Mouse (Mus musculus): ENCODE results near the gene Eva1c. TPM values are rescaled to one million over a fixed set of nuclear protein-coding genes. Genes with fewer than 3 reads are reported as not detected.
"Not testable (repeated sequence)": the region's sequence is repeated elsewhere in the genome, so short reads cannot be mapped to it uniquely, and the experiment has no call there.

Gene Eva1c
- polyA plus RNA-seq, 1 experiment: not detected

DNA sequence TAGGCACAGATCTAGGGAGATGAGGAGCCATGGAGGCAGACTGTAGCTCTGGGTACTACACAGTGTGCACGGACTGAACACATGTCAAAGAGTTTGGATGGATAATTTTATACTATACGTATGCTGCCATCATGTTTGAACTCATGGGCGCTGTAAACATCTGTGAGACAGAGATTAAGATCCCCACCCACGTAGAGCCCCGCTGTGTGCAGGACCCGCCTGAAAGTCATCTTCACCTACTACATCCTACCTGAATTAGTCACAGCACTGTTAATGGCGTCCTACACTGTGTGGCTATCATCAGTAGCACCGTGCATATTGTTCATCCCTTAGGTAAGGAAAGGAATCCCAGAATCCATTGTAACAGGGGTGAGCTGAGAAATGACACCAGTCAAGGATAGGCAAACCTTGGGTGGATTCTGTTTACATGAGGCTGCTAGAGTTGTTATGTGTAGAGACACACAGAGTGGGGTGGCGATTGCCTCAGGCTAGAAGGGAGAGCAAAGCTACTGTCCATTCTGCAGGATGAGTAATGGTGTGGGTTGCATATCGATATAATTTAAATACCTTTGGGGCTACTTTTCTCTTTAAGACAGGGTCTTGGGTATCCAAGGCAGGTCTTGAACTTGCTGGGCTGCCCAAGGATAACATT, 4.1 kb upstream of the Eva1c start:
- peaks cover 45% of the 10 kb centered on the region for H3K27me3 ChIP-seq (replicated peaks)
- H3K4me1 ChIP-seq: peaks cover 4% of the 10 kb centered on the region; the same call in 1 of the 2 replicates
- no peak for TF ChIP-seq FLI1 (IDR thresholded peaks at IDR 0.05; ENCODE audit: low read length)
- no peak for TF ChIP-seq GATA1 (IDR thresholded peaks at IDR 0.05; ENCODE audit: borderline replicate concordance, low read length)
- H3K36me3 ChIP-seq (replicated peaks; ENCODE audit: low read length): no peaks in the 10 kb centered on the region
- H3K4me3 ChIP-seq (replicated peaks): no peak overlapping the region
- no peaks in the 10 kb centered on the region for H3K9me3 ChIP-seq

DNA sequence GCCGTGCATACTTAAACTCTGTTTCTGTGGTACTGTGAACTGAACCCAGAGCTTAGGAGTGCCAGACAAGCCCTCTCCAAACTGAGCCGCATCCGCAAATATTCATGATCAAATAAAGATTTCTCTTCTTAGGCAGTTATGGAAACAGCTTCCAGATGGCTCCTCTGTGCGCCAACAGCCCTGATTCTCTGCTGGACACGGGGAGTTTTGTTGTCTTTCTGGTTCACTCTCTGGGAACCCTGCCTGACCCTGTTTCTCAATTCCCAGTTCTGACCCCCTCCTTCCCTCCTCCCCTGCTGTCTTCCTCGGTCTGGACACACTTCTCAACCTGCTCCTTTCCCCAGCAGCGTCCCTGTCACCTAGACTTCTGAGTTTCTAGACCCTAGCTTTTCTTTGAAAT, 3.5 kb upstream of the Eva1c start:
- Histone ChIP-seq H3K27me3 (replicated peaks) (peaks cover 49% of the 10 kb centered on the region), H3K4me1 (peaks cover 4% of the 10 kb centered on the region; the same call in 1 of the 2 replicates), H3K9me3 (no peaks in the 10 kb centered on the region), H3K36me3 (replicated peaks; ENCODE audit: low read length) (no peaks in the 10 kb centered on the region), H3K4me3 (replicated peaks) (no peak overlapping the region)
- TF ChIP-seq FLI1 (IDR thresholded peaks at IDR 0.05; ENCODE audit: low read length): no peak
- TF ChIP-seq GATA1 (IDR thresholded peaks at IDR 0.05; ENCODE audit: borderline replicate concordance, low read length): no peak

DNA sequence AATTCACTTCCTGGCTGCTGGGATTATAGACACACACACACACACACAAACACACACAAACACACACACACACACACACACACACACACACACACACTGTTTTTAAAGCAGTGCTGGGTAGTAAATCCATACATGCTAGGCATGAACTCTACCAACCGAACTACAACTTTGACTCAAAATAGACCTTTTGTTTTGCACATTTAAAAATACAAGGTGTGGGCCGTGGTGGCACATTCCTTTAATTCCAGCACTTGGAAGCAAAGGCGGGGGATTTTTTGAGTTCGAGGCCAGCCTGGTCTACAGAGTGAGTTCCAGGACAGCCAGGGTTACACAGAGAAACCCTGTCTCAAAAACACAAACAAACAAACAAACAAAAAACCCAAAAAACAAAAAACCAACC, 2.5 kb upstream of the Eva1c start:
- peaks cover 57% of the 10 kb centered on the region for H3K27me3 ChIP-seq (replicated peaks)
- not testable (repeated sequence) for H3K4me1 ChIP-seq; H3K36me3 ChIP-seq (replicated peaks; ENCODE audit: low read length); H3K9me3 ChIP-seq; H3K4me3 ChIP-seq (replicated peaks)

DNA sequence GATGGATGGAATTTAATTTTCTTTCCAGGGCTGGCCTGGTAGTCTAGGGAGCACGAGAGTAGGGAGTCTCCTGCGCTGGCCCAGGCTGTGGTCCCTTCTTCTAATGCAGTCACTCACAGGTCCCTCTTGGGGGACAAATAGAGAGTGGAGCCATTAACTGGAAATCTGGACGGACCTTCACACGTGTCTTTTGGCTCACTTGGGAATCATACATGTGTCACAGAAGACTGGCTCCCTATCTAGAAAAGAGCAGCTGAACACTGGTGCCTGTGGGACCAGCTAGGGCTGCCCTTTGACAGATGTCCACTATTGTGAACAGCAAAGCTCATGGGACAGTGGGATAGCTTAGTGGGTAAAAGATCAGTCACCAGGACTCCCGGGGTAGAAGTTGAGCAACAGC, 478 bp upstream of the Eva1c start:
- Histone ChIP-seq H3K36me3 (replicated peaks; ENCODE audit: low read length) (no peaks in the 10 kb centered on the region), H3K4me1 (peaks cover 20% of the 10 kb centered on the region), H3K9me3 (peaks cover 6% of the 10 kb centered on the region), H3K27me3 (replicated peaks) (peaks cover 66% of the 10 kb centered on the region), H3K4me3 (replicated peaks) (no peak overlapping the region)
- TF ChIP-seq GATA1 (IDR thresholded peaks at IDR 0.05; ENCODE audit: borderline replicate concordance, low read length) (no peak), FLI1 (IDR thresholded peaks at IDR 0.05; ENCODE audit: low read length) (no peak)

DNA sequence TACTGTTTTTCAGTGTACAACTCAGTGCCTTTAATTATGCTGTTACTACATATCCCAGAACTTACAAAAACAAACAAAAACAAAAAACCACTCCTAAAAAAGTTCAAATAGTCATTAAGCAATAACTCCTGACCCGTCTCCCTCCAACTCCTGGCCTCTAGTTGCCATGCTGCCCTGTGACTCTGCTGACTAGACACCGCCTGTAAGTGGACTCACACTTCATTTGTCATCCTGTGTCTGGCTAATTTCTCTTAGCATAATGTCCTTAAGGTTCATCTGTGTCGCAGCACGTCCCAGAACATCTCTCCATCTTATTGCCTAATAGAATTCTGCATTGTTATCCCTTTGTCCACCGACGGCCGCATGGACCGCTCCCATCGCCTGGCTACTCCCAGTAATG, 979 bp downstream of the Eva1c start:
- peaks cover 6% of the 10 kb centered on the region for H3K9me3 ChIP-seq
- H3K4me1 ChIP-seq: peaks cover 27% of the 10 kb centered on the region
- no peak overlapping the region for H3K4me3 ChIP-seq (replicated peaks)
- H3K36me3 ChIP-seq (replicated peaks; ENCODE audit: low read length): no peaks in the 10 kb centered on the region
- no peak for TF ChIP-seq FLI1 (IDR thresholded peaks at IDR 0.05; ENCODE audit: low read length)
- no peak for TF ChIP-seq GATA1 (IDR thresholded peaks at IDR 0.05; ENCODE audit: borderline replicate concordance, low read length)
- peaks cover 71% of the 10 kb centered on the region for H3K27me3 ChIP-seq (replicated peaks)

DNA sequence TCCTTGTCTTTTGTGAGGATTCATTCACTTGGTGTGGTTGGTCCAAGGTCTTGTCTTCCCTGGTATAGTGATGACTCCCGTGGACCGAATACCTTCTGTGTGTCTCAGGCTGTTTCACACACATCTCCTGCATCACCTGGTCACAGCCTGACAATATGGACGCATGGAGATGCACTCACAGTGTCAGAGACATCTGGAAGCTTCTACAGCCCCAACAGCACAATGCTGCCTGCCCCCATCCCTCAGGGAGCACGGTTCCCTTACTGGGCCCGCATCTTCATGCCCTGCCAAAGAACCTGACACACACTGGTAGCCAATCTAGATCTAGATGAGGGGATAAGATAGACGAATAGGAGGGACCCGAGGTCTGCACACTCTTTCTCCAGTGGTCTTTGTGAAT, 2.6 kb downstream of the Eva1c start:
- H3K9me3 ChIP-seq: peaks cover 6% of the 10 kb centered on the region
- H3K27me3 ChIP-seq (replicated peaks): peaks cover 78% of the 10 kb centered on the region
- no peak for TF ChIP-seq GATA1 (IDR thresholded peaks at IDR 0.05; ENCODE audit: borderline replicate concordance, low read length)
- no peak for TF ChIP-seq FLI1 (IDR thresholded peaks at IDR 0.05; ENCODE audit: low read length)
- peaks cover 27% of the 10 kb centered on the region for H3K4me1 ChIP-seq
- H3K36me3 ChIP-seq (replicated peaks; ENCODE audit: low read length): no peaks in the 10 kb centered on the region
- no peak overlapping the region for H3K4me3 ChIP-seq (replicated peaks)

DNA sequence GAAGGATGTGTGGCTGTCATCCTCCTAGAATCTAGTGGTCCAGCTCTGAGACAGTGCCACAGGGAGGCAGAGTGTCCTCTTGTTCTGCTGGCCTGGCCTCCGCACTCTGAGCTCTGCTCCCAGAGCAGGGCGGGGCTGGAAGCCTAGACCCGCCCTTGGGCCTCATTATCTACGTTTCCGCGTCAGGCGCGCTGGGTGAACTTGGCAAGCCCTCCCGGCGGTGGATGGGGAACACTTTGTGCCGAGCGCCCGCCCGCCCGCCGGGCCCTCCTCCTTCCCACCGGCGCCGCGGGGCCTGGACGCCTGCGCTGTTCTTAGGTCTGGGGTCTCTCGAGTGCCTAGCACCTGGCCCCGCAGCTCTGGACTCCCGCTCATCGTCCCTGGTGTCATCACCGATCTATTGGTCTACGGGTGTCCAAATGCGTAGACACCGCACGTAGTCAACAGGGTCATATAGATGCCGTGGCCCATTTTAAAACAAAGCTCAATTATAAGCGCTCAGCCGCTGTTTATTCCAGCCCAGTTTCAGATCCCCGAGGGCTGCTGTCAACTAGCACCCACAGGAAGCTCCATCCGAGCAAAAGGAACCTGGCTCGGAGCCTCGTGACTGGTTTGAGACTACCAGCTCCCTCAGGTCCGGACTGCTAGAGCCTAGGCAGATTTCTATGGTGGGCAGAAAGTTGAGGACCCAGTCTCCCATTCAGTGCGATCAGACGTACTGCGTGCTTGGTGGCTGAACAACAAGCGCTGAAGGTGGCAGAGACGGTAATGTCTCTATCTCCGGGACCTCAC, 3.6 kb downstream of the Eva1c start:
- TF ChIP-seq FLI1 (IDR thresholded peaks at IDR 0.05; ENCODE audit: low read length) (no peak), GATA1 (IDR thresholded peaks at IDR 0.05; ENCODE audit: borderline replicate concordance, low read length) (no peak)
- H3K4me3 ChIP-seq (replicated peaks): peak overlapping the region; percentile 92
- peaks cover 81% of the 10 kb centered on the region for H3K27me3 ChIP-seq (replicated peaks)

DNA sequence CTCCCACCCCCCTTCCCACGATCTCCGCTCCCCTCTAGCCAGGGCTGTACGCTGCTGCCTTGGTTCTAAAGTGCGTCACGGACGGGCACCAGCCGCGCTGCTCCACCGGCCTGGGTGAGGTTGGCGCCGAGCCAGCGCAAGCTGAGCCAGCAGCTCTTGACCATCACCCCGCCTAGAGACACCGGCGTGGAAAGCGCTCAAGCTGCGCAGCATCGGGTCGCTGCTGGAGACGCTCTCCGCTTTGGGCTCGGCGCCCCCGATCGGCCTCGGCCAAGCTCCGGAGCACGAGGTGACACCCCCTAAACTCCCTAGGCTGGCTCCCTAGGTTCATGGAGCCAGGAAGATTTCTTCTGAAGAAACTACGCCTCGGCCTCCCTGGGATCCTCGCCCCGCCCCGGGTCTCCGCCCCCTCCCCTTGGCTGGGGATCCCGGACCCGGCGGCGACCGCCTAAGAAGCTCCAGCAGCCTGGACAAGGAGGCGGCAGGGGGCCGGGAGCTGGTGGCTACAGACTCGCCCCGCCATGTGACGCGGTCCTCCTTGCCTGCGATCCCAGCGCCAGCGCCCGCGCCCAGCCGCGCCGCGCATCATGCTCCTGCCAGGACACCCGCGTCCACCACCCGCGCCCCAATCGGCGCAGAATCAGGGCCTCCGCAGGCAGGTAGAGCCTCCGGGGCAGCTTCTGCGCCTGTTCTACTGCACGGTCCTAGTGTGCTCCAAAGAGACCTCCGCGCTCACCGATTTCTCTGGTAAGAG, 4.3 kb downstream of the Eva1c start:
- Histone ChIP-seq H3K27me3 (replicated peaks) (peaks cover 81% of the 10 kb centered on the region), H3K36me3 (replicated peaks; ENCODE audit: low read length) (no peaks in the 10 kb centered on the region), H3K9me3 (peaks cover 6% of the 10 kb centered on the region), H3K4me3 (replicated peaks) (peak overlapping the region; percentile 92), H3K4me1 (peaks cover 25% of the 10 kb centered on the region)
- TF ChIP-seq GATA1 (IDR thresholded peaks at IDR 0.05; ENCODE audit: borderline replicate concordance, low read length) (no peak), FLI1 (IDR thresholded peaks at IDR 0.05; ENCODE audit: low read length) (no peak)

More for the DNA sequence above, 3.6 kb downstream of the Eva1c start:
- H3K9me3 ChIP-seq: peaks cover 6% of the 10 kb centered on the region
- H3K36me3 ChIP-seq (replicated peaks; ENCODE audit: low read length): no peaks in the 10 kb centered on the region
- peaks cover 27% of the 10 kb centered on the region for H3K4me1 ChIP-seq

DNA sequence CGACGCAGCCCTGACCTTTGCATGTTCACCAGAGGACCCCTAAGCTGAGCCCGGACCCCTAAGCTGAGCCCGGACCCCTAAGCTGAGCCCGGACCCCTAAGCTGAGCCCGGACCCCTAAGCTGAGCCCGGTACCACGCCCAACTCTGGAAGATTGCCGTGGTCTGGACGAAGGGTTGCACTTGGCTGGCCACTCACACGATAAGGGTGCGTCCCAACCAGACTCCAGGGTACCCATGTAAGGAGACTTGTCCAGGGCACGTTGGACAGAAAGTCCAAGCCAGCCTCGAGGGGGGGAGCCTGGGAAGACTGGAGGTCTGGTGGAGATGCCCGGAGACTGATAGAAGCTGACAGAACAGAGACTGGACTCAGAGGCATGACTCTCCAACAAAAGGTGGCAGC, 5.2 kb downstream of the Eva1c start:
- Histone ChIP-seq H3K27me3 (replicated peaks) (peaks cover 83% of the 10 kb centered on the region), H3K4me3 (replicated peaks) (no peak overlapping the region), H3K4me1 (peaks cover 23% of the 10 kb centered on the region), H3K9me3 (peaks cover 6% of the 10 kb centered on the region), H3K36me3 (replicated peaks; ENCODE audit: low read length) (no peaks in the 10 kb centered on the region)
- TF ChIP-seq FLI1 (IDR thresholded peaks at IDR 0.05; ENCODE audit: low read length) (no peak), GATA1 (IDR thresholded peaks at IDR 0.05; ENCODE audit: borderline replicate concordance, low read length) (no peak)

DNA sequence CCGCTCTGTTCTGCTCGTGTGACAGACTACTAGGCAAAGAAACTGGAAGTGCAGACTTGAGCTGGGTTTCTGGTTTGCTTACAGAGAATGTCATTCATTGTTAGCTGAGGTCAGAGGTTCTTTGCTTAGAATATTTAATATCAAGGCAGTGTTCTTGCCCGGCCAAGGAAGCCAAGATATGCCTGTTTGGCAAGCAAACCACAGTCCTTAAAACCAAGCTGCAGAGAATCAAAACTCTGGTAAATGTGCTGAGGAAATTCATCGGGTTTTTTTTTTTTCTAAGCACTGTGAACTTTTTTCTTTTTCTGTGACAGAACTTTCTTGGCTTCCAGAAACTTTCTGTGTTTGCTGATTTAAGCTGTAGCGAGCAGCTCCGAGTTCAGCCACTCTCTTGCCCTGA, 6.0 kb downstream of the Eva1c start:
- H3K4me1 ChIP-seq: peaks cover 23% of the 10 kb centered on the region
- TF ChIP-seq GATA1 (IDR thresholded peaks at IDR 0.05; ENCODE audit: borderline replicate concordance, low read length) (no peak), FLI1 (IDR thresholded peaks at IDR 0.05; ENCODE audit: low read length) (no peak)
- H3K9me3 ChIP-seq: peaks cover 6% of the 10 kb centered on the region
- peaks cover 89% of the 10 kb centered on the region for H3K27me3 ChIP-seq (replicated peaks)
- H3K4me3 ChIP-seq (replicated peaks): no peak overlapping the region
- no peaks in the 10 kb centered on the region for H3K36me3 ChIP-seq (replicated peaks; ENCODE audit: low read length)

Measured in megakaryocyte, embryonic 14.5 days (primary cell).